Mouse (Mus musculus) stomach, embryonic 16.5 days (tissue): Measurements from ENCODE around the gene Krtap3-2. TPM values are rescaled to one million over a fixed set of nuclear protein-coding genes. Genes with fewer than 3 reads are reported as not detected.

Source experiments
- ATAC-seq: fragments of 200-750 bp; cut with Nextera tagmentation; 2 replicates; pipeline ENCODE4 v1.8.0; 2017; ENCODE audit warnings: moderate number of reproducible peaks, moderate TSS enrichment; ENCODE audit not compliant: insufficient read depth, low FRiP score
- H3K27ac ChIP-seq: fragments of 300-500 bp; sonication (generic); 2 replicates; pipeline ENCODE4 v1.5.1; 2014; ENCODE audit warnings: low read length
- H3K27me3 ChIP-seq: fragments of 300-500 bp; sonication (generic); 2 replicates; pipeline ENCODE4 v1.6.1; 2014; ENCODE audit warnings: low read length, control low read depth, mixed read lengths; ENCODE audit not compliant: control insufficient read depth, insufficient read depth
- H3K36me3 ChIP-seq: fragments of 300-500 bp; sonication (generic); 2 replicates; pipeline ENCODE4 v1.6.1; 2014; ENCODE audit warnings: low read length; ENCODE audit not compliant: control insufficient read depth, insufficient read depth
- H3K4me1 ChIP-seq: fragments of 300-500 bp; sonication (generic); 2 replicates; pipeline ENCODE4 v1.6.1; 2014; ENCODE audit warnings: low read length, control low read depth, mixed read lengths; ENCODE audit not compliant: control insufficient read depth, insufficient read depth
- H3K4me2 ChIP-seq: fragments of 300-500 bp; sonication (generic); 2 replicates; pipeline ENCODE4 v1.6.1; 2014; ENCODE audit warnings: low read depth, low read length, mixed read lengths
- H3K4me3 ChIP-seq: fragments of 300-500 bp; sonication (generic); replicated peaks from 2 replicates; pipeline ENCODE4 v1.5.1; 2014; ENCODE audit warnings: mild to moderate bottlenecking, low read length
- H3K9ac ChIP-seq: fragments of 300-500 bp; sonication (generic); 2 replicates; pipeline ENCODE4 v1.6.1; 2014; ENCODE audit warnings: low read length
- H3K9me3 ChIP-seq: fragments of 300-500 bp; sonication (generic); replicated peaks from 2 replicates; pipeline ENCODE4 v1.6.1; 2016; ENCODE audit warnings: low read length, control low read depth; ENCODE audit not compliant: control insufficient read depth
- WGBS: fragments of 180-500 bp; shearing (Covaris S2); extraction: QIAGEN DNeasy Blood & Tissue Kit; methylation state at CpG from one replicate; pipeline ENCODE4 v1.1.7; 2014; 5-methylcytosine and 5-hydroxymethylcytosine counted together
- polyA plus RNA-seq: library from polyadenylated mRNA; unstranded; fragments of >200 nt; fragmentation: Nextera tagmentation; extraction: Ambion mirVana; gene quantifications from 2 replicates; pipeline ENCODE4 v1.2.1, GENCODE M21; 2015

Krtap3-2 gene
- polyA plus RNA-seq, 1 experiment from 2014 or later = not detected

- H3K27me3 ChIP-seq = no peaks in the 10 kb centered on the region
- no peak; the same call in 1 of the 2 replicates for ATAC-seq
- no peak overlapping the region for H3K9ac ChIP-seq
- H3K36me3 ChIP-seq = no peaks in the 10 kb centered on the region
- WGBS = 56% methylated on average over 9 of the region's 9 CpGs
- H3K4me1 ChIP-seq = peaks cover 5% of the 10 kb centered on the region; the same call in 1 of the 2 replicates
- no peak overlapping the region for H3K4me3 ChIP-seq
- no peaks in the 10 kb centered on the region for H3K9me3 ChIP-seq
- H3K27ac ChIP-seq = no peak overlapping the region
- H3K4me2 ChIP-seq = no peak overlapping the region
Observed at GRCm38 (mm10) chr11:99539721-99540120, 16.9 kb downstream of the Krtap3-2 start.

- no peaks in the 10 kb centered on the region for H3K27me3 ChIP-seq
Observed at GRCm38 (mm10) chr11:99521288-99521860, 35.3 kb downstream of the Krtap3-2 start, which contains the start of gene Krt39. Gene Krt39 (minus strand): TSS chr11:99521338.

GRCm38 (mm10) chr11:99514098-99514497 lies 42.6 kb downstream of the Krtap3-2 start:
- 52% methylated on average over 8 of the region's 8 CpGs for WGBS
- H3K4me2 ChIP-seq = no peak overlapping the region
- no peaks in the 10 kb centered on the region for H3K9me3 ChIP-seq
- ATAC-seq = peak; percentile 88
- H3K27me3 ChIP-seq = no peaks in the 10 kb centered on the region
- H3K36me3 ChIP-seq = no peaks in the 10 kb centered on the region
- H3K9ac ChIP-seq = no peak overlapping the region
- peaks cover 3% of the 10 kb centered on the region; the same call in 1 of the 2 replicates for H3K4me1 ChIP-seq
- H3K27ac ChIP-seq = peak overlapping the region; percentile 66
- H3K4me3 ChIP-seq = no peak overlapping the region

More at GRCm38 (mm10) chr11:99521288-99521860, 35.3 kb downstream of the Krtap3-2 start, which contains the start of gene Krt39:
- H3K4me3 ChIP-seq = no peak within 1 kb of the TSS
- no peaks in the 10 kb centered on the region; the same call in 1 of the 2 replicates for H3K4me1 ChIP-seq
- no peaks in the 10 kb centered on the region for H3K36me3 ChIP-seq
- no peak for ATAC-seq
- H3K27ac ChIP-seq = no peak within 1 kb of the TSS
- no peak within 1 kb of the TSS for H3K4me2 ChIP-seq
- no peak within 1 kb of the TSS for H3K9ac ChIP-seq
- 73% methylated on average over 13 of the region's 13 CpGs for WGBS
- H3K9me3 ChIP-seq = no peaks in the 10 kb centered on the region

Other genes starting within 250 kb of the Krtap3-2 start
- gene Krt25, start 233.9 kb downstream of the Krtap3-2 start, polyA plus RNA-seq = 0.06 and 0.22 TPM in 2 replicates
- gene Krt26, start 218.9 kb downstream of the Krtap3-2 start, polyA plus RNA-seq = not detected in 2 replicates
- 0.15 TPM in 1 of 2 replicates, not detected in the other for gene Krt27, start 205.7 kb downstream of the Krtap3-2 start, polyA plus RNA-seq
- 0.14 and 0.21 TPM in 2 replicates for gene Krt28, start 181.9 kb downstream of the Krtap3-2 start, polyA plus RNA-seq
- gene Krt10, start 167.5 kb downstream of the Krtap3-2 start, polyA plus RNA-seq = 22.3 and 24.1 TPM in 2 replicates
- gene Krt12, start 134.6 kb downstream of the Krtap3-2 start, polyA plus RNA-seq = 0.12 and 0.19 TPM in 2 replicates
- gene Krt20, start 118.7 kb downstream of the Krtap3-2 start, polyA plus RNA-seq = 16.6 and 23.3 TPM in 2 replicates
- 92.1 and 140 TPM in 2 replicates for gene Krt23, start 63.7 kb downstream of the Krtap3-2 start, polyA plus RNA-seq
- 0.14 TPM in 1 of 2 replicates, not detected in the other for gene Krt39, start 35.5 kb downstream of the Krtap3-2 start, polyA plus RNA-seq
- not detected in 2 replicates for gene Krt40, start 13.7 kb downstream of the Krtap3-2 start, polyA plus RNA-seq
- gene Krtap3-3, start 6.0 kb downstream of the Krtap3-2 start, polyA plus RNA-seq = not detected in 2 replicates
- gene Gm11939, start 2.6 kb upstream of the Krtap3-2 start, polyA plus RNA-seq = not detected in 2 replicates
- gene Krtap3-1, start 9.8 kb upstream of the Krtap3-2 start, polyA plus RNA-seq = not detected in 2 replicates
- not detected in 2 replicates for gene Krtap1-5, start 24.2 kb upstream of the Krtap3-2 start, polyA plus RNA-seq
- not detected in 2 replicates for gene Krtap1-4, start 26.8 kb upstream of the Krtap3-2 start, polyA plus RNA-seq
- gene Krtap1-3, start 34.5 kb upstream of the Krtap3-2 start, polyA plus RNA-seq = not detected in 2 replicates
- gene Krtap9-3, start 41.3 kb upstream of the Krtap3-2 start, polyA plus RNA-seq = not detected in 2 replicates
- not detected in 2 replicates for gene Gm11938, start 46.5 kb upstream of the Krtap3-2 start, polyA plus RNA-seq
- gene Gm11937, start 53.3 kb upstream of the Krtap3-2 start, polyA plus RNA-seq = not detected in 2 replicates
- gene Krtap2-4, start 58.0 kb upstream of the Krtap3-2 start, polyA plus RNA-seq = not detected in 2 replicates
- gene Gm11562, start 63.6 kb upstream of the Krtap3-2 start, polyA plus RNA-seq = not detected in 2 replicates
- not detected in 2 replicates for gene Krtap4-1, start 71.4 kb upstream of the Krtap3-2 start, polyA plus RNA-seq
- not detected in 2 replicates for gene Krtap4-2, start 78.2 kb upstream of the Krtap3-2 start, polyA plus RNA-seq
- not detected in 2 replicates for gene Krtap4-7, start 87.2 kb upstream of the Krtap3-2 start, polyA plus RNA-seq
- not detected in 2 replicates for gene Gm11555, start 93.4 kb upstream of the Krtap3-2 start, polyA plus RNA-seq
- gene Gm11563, start 102.1 kb upstream of the Krtap3-2 start, polyA plus RNA-seq = not detected in 2 replicates
- not detected in 2 replicates for gene Krtap4-6, start 109.1 kb upstream of the Krtap3-2 start, polyA plus RNA-seq
- not detected in 2 replicates for gene Gm14190, start 133.9 kb upstream of the Krtap3-2 start, polyA plus RNA-seq
- not detected in 2 replicates for gene Gm14180, start 177.4 kb upstream of the Krtap3-2 start, polyA plus RNA-seq
- gene Gm11595, start 216.1 kb upstream of the Krtap3-2 start, polyA plus RNA-seq = not detected in 2 replicates
- gene Krtap4-8, start 223.9 kb upstream of the Krtap3-2 start, polyA plus RNA-seq = not detected in 2 replicates
- gene Krtap4-9, start 228.3 kb upstream of the Krtap3-2 start, polyA plus RNA-seq = not detected in 2 replicates
- not detected in 2 replicates for gene Gm11596, start 236.6 kb upstream of the Krtap3-2 start, polyA plus RNA-seq
- gene Gm11569, start 242.1 kb upstream of the Krtap3-2 start, polyA plus RNA-seq = not detected in 2 replicates
- not detected in 2 replicates for gene Gm11554, start 247.6 kb upstream of the Krtap3-2 start, polyA plus RNA-seq